In the genomic region with DNA sequence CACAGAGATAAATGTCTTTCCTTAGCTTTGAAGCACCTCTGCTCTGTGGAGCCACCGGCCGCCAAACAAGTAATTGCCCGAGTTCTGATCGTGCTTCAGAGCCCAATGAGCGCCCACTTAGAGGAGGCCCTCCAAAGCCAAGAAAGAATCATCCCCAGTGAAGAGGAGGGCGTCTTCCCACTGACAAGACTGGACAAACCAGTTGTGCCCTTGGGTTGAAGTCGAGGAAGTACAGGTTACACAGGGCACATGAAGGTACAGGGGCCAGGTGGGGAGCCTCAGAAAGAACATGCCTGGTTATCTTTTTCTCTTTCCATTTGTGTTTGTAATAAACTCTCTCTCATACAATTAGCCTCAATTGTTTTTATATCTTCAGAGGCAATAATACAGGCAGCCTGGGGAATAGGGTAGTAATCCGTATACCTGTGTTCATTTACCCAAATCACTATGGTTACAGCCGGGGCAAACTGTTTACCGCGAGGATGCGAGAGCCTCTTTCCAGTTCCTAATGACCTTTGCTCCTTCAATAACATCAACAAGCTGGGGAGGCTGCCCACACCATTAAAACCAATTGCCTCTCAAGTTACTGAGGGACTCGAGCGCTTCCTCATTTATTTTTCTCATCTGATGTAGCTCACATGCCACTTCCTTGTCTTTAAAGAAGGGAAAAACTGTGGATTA, we compare ENCODE assay signal across 11 mouse cellular contexts.
DNase-seq lines count a peak whose midpoint lies in the region; ATAC-seq lines count a peak whose summit lies in the region.
"Had no signal": no experiment of that assay in that cellular context is flagged by ENCODE, and none has a peak within 500 bp of the region (broad histone marks: within the 10 kb centered on the region; RNA-seq: fewer than 3 reads in every experiment).

No protein-coding gene starts in this region.

- peaks cover 19% of the 10 kb centered on the region for H3K4me1 ChIP-seq in kidney, embryonic 14.5 days (ENCODE audit: control insufficient read depth, insufficient read depth, low read length)
- peaks cover 5% of the 10 kb centered on the region for H3K4me1 ChIP-seq in embryonic facial prominence, embryonic 14.5 days (ENCODE audit: control insufficient read depth, insufficient read depth, low read length)
- H3K4me1 ChIP-seq in hindbrain, embryonic 16.5 days (ENCODE audit: control insufficient read depth, insufficient read depth, low read depth, low read length): peaks cover 16% of the 10 kb centered on the region
- peaks cover 27% of the 10 kb centered on the region for H3K4me1 ChIP-seq in midbrain, embryonic 12.5 days
- H3K4me1 ChIP-seq: megakaryocyte, embryonic 14.5 days had no signal

- no peak overlapping the region for H3K9ac ChIP-seq in kidney, embryonic 14.5 days (ENCODE audit: low read depth, low read length)
- no peak overlapping the region for H3K9ac ChIP-seq in embryonic facial prominence, embryonic 14.5 days (ENCODE audit: low read depth, low read length)
- no peak overlapping the region for H3K9ac ChIP-seq in hindbrain, embryonic 16.5 days (ENCODE audit: low read depth, low read length)
- H3K9ac ChIP-seq in midbrain, embryonic 12.5 days (replicated peaks): no peak overlapping the region

- DNase-seq in kidney, postnatal 25 days: no peak
- DNase-seq in embryonic facial prominence, embryonic 14.5 days (ENCODE audit: low spot score): no peak
- DNase-seq in cerebellum, postnatal 14 days: no peak
- DNase-seq in adrenal gland, postnatal 4 days (ENCODE audit: low spot score in 2 of 2): no peak
- DNase-seq in urinary bladder, adult 2 months (ENCODE audit: low spot score): no peak
- DNase-seq: lung, adult 2 months; right cerebral cortex, postnatal 25 days had no signal

- no peak overlapping the region for H3K4me3 ChIP-seq in kidney, embryonic 14.5 days (ENCODE audit: low read length)
- H3K4me3 ChIP-seq in embryonic facial prominence, embryonic 14.5 days (ENCODE audit: low read depth, low read length): no peak overlapping the region
- H3K4me3 ChIP-seq in hindbrain, embryonic 16.5 days (ENCODE audit: low read length): no peak overlapping the region
- no peak overlapping the region for H3K4me3 ChIP-seq in midbrain, embryonic 12.5 days
- H3K4me3 ChIP-seq: megakaryocyte, embryonic 14.5 days had no signal

- WGBS in kidney, embryonic 14.5 days: 16% methylated on average over 14 of the region's 14 CpGs
- 41% methylated on average over 14 of the region's 14 CpGs for WGBS in embryonic facial prominence, embryonic 14.5 days
- WGBS in hindbrain, embryonic 16.5 days: 35% methylated on average over 14 of the region's 14 CpGs
- WGBS in midbrain, embryonic 12.5 days: 41% methylated on average over 14 of the region's 14 CpGs

- H3K9me3 ChIP-seq in kidney, embryonic 14.5 days (ENCODE audit: control insufficient read depth, low read length): no peaks in the 10 kb centered on the region
- H3K9me3 ChIP-seq in embryonic facial prominence, embryonic 14.5 days (ENCODE audit: control insufficient read depth, low read length): no peaks in the 10 kb centered on the region
- H3K9me3 ChIP-seq in hindbrain, embryonic 16.5 days (ENCODE audit: control insufficient read depth, low read length): no peaks in the 10 kb centered on the region
- H3K9me3 ChIP-seq in midbrain, embryonic 12.5 days: no peaks in the 10 kb centered on the region

- H3K36me3 ChIP-seq in kidney, embryonic 14.5 days (ENCODE audit: control insufficient read depth, insufficient read depth, low read length): no peaks in the 10 kb centered on the region
- no peaks in the 10 kb centered on the region for H3K36me3 ChIP-seq in embryonic facial prominence, embryonic 14.5 days (ENCODE audit: control insufficient read depth, insufficient read depth, low read length)
- no peaks in the 10 kb centered on the region for H3K36me3 ChIP-seq in hindbrain, embryonic 16.5 days (ENCODE audit: control insufficient read depth, insufficient read depth, low read length)
- H3K36me3 ChIP-seq in midbrain, embryonic 12.5 days: no peaks in the 10 kb centered on the region

- H3K27me3 ChIP-seq in kidney, embryonic 14.5 days (ENCODE audit: control insufficient read depth, insufficient read depth, low read length): no peaks in the 10 kb centered on the region
- 0 out of 2 replicates have a peak, but pooled peaks cover 3% of the 10 kb centered on the region for H3K27me3 ChIP-seq in embryonic facial prominence, embryonic 14.5 days (replicated peaks; ENCODE audit: control insufficient read depth, insufficient read depth, low read length)
- H3K27me3 ChIP-seq in hindbrain, embryonic 16.5 days (replicated peaks; ENCODE audit: control insufficient read depth, insufficient read depth, low read length): no peaks in the 10 kb centered on the region
- peaks cover 22% of the 10 kb centered on the region; the same call in 1 of the 2 replicates for H3K27me3 ChIP-seq in midbrain, embryonic 12.5 days
- H3K27me3 ChIP-seq: megakaryocyte, embryonic 14.5 days had no signal

- ATAC-seq in kidney, embryonic 14.5 days (ENCODE audit: low FRiP score, low TSS enrichment): no peak
- peak; percentile 38; the same call in 1 of the 2 replicates for ATAC-seq in embryonic facial prominence, embryonic 14.5 days (ENCODE audit: low read depth)
- ATAC-seq in hindbrain, embryonic 16.5 days: peak; percentile 37; the same call in 1 of the 2 replicates
- ATAC-seq in midbrain, embryonic 12.5 days (ENCODE audit: low FRiP score, low read depth): no peak

- H3K4me2 ChIP-seq in kidney, embryonic 14.5 days (replicated peaks; ENCODE audit: low read depth, low read length): no peak overlapping the region
- no peak overlapping the region for H3K4me2 ChIP-seq in embryonic facial prominence, embryonic 14.5 days (ENCODE audit: low read depth, low read length)
- peak overlapping the region; percentile 19; the same call in 1 of the 2 replicates for H3K4me2 ChIP-seq in hindbrain, embryonic 16.5 days (ENCODE audit: low read length)
- H3K4me2 ChIP-seq in midbrain, embryonic 12.5 days (replicated peaks): no peak overlapping the region

- peak overlapping the region; percentile 61 for H3K27ac ChIP-seq in kidney, embryonic 14.5 days (ENCODE audit: low read depth, low read length)
- H3K27ac ChIP-seq in embryonic facial prominence, embryonic 14.5 days (replicated peaks; ENCODE audit: low read depth, low read length): no peak overlapping the region
- peak overlapping the region; percentile 56 for H3K27ac ChIP-seq in hindbrain, embryonic 16.5 days (ENCODE audit: low read depth, low read length)
- peak overlapping the region; percentile 91 for H3K27ac ChIP-seq in midbrain, embryonic 12.5 days (replicated peaks)

Comparison
In these comparisons a context has a peak if more than half of its experiments do, and no peak if none do; other contexts are left out.
1. ATAC-seq: peak in embryonic facial prominence, embryonic 14.5 days (single experiment) and hindbrain, embryonic 16.5 days (single experiment); none in kidney, embryonic 14.5 days (single experiment) and midbrain, embryonic 12.5 days (single experiment).